Mouse (Mus musculus) kidney, postnatal 25 days (tissue): ENCODE measurements around the gene Nr2c1.

Source experiments
- DNase-seq, 2 experiments: peaks; one replicate each; pipeline ENCODE4 v3.0.0; 2021; ENCODE audit warnings: mixed read lengths in 2 of 2

Nr2c1 gene

GRCm38 (mm10) chr10:94140227-94140931, 7.4 kb upstream of the Nr2c1 start:
- no peak for DNase-seq

GRCm38 (mm10) chr10:94142427-94142826, 5.4 kb upstream of the Nr2c1 start:
- no peak for DNase-seq

GRCm38 (mm10) chr10:94144581-94144980, 3.2 kb upstream of the Nr2c1 start:
- no peak for DNase-seq

GRCm38 (mm10) chr10:94147391-94147755, 450 bp upstream of the Nr2c1 start:
- DNase-seq, result no peak

GRCm38 (mm10) chr10:94151488-94151887, 3.7 kb downstream of the Nr2c1 start:
- DNase-seq, result no peak

- no peak for DNase-seq
Observed at GRCm38 (mm10) chr10:94153841-94154240, 6.0 kb downstream of the Nr2c1 start.

GRCm38 (mm10) chr10:94158962-94159361, 11.1 kb downstream of the Nr2c1 start:
- DNase-seq, result no peak

- no peak for DNase-seq
Observed at GRCm38 (mm10) chr10:94159406-94159805, 11.6 kb downstream of the Nr2c1 start.

- no peak for DNase-seq
Observed at GRCm38 (mm10) chr10:94161051-94161765, 13.4 kb downstream of the Nr2c1 start.

GRCm38 (mm10) chr10:94162031-94162430, 14.2 kb downstream of the Nr2c1 start:
- no peak for DNase-seq

GRCm38 (mm10) chr10:94164104-94164845, 16.5 kb downstream of the Nr2c1 start:
- no peak for DNase-seq

GRCm38 (mm10) chr10:94165426-94165825, 17.6 kb downstream of the Nr2c1 start:
- DNase-seq, result no peak

GRCm38 (mm10) chr10:94167051-94167750, 19.4 kb downstream of the Nr2c1 start:
- DNase-seq, result no peak

- peak in 1 of 2 experiments; percentile 43 for DNase-seq
Observed at GRCm38 (mm10) chr10:94171440-94172130, 23.8 kb downstream of the Nr2c1 start.

GRCm38 (mm10) chr10:94172137-94172536, 24.3 kb downstream of the Nr2c1 start:
- DNase-seq, result no peak

GRCm38 (mm10) chr10:94172706-94173105, 24.9 kb downstream of the Nr2c1 start:
- no peak for DNase-seq

GRCm38 (mm10) chr10:94174652-94175051, 26.8 kb downstream of the Nr2c1 start:
- no peak for DNase-seq

- no peak for DNase-seq
Observed at GRCm38 (mm10) chr10:94183199-94183598, 35.4 kb downstream of the Nr2c1 start.

GRCm38 (mm10) chr10:94198482-94199405, 50.9 kb downstream of the Nr2c1 start, which contains the start of gene Ndufa12:
Gene Ndufa12, plus strand, starts transcription at chr10:94198720.
- DNase-seq, result peak; percentile 96 to 97

GRCm38 (mm10) chr10:94204973-94205372, 57.1 kb downstream of the Nr2c1 start:
- no peak for DNase-seq
